Mouse (Mus musculus): Measurements from ENCODE around the gene Ppp1r1a. TPM values are rescaled to one million over a fixed set of nuclear protein-coding genes. Genes with fewer than 3 reads are reported as not detected.
A peak's percentile ranks its signal among the peaks of the same experiment; 100 is the strongest.

The Ppp1r1a gene
- polyA plus RNA-seq (2015; fragmentation: Nextera tagmentation; extraction: Ambion mirVana) = 7.6 and 9.0 TPM in 2 replicates

DNA sequence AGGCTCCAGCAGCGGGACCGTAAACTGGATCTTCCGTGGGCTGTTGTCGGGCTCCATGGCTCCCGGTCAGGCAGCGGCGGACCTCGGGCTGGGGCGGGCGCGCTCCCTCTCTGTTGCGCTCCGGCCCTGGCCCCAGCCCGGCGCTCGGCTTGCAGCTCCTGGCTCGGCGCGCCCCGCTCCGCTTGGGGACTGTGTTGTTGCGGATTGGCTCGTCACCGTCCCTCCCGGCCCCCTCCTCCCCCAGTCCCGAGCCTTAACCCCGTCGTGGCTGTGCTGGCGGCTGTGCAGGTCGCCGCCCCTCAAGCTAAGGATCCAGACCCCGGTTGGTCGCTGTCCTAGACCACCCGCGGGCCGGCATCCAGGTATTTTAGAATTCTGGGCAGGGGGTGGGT, at the start of gene Ppp1r1a:
TSS of gene Ppp1r1a (minus strand) at position 182 of the 392 bp plus-strand sequence.
- H3K36me3 ChIP-seq = no peaks in the 10 kb centered on the region
- ATAC-seq (ENCODE audit: insufficient number of reproducible peaks, low FRiP score, low TSS enrichment, low read depth) = peak; percentile 42; the same call in 1 of the 2 replicates
- no peaks in the 10 kb centered on the region for H3K9me3 ChIP-seq
- peak within 1 kb of the TSS; percentile 54 for H3K9ac ChIP-seq
- H3K4me3 ChIP-seq = peak within 1 kb of the TSS; percentile 63
- H3K27ac ChIP-seq = 0 out of 2 replicates have a peak within 1 kb of the TSS, but pooled peaks have one; percentile 2
- peak within 1 kb of the TSS; percentile 97 for H3K4me2 ChIP-seq
- WGBS = under 1% methylated on average over 36 of the region's 36 CpGs
- peaks cover 30% of the 10 kb centered on the region for H3K27me3 ChIP-seq
- peaks cover 24% of the 10 kb centered on the region for H3K4me1 ChIP-seq

DNA sequence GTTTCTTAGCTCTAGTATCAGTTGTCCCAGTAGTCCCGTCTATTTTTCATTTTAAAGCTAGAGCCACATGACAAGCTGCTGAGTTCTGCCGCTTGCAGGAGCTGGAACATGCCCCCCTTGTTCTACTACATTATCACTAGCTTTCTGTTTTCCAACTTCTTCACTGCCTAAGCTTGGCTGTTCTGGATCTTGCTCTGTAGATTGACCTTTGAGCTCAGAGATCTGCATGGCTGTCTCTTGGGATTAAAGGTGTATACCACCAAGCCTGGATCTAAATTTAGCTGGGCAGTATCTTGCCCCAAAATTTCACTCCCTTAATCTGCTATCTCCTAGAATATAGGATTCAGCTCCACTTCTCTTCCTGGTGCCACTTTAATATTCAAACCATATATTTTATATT, 48.1 kb upstream of the Ppp1r1a start:
- Histone ChIP-seq H3K9me3 (no peaks in the 10 kb centered on the region), H3K4me2 (no peak overlapping the region), H3K27ac (no peak overlapping the region), H3K9ac (no peak overlapping the region), H3K36me3 (no peaks in the 10 kb centered on the region), H3K27me3 (no peaks in the 10 kb centered on the region), H3K4me1 (no peaks in the 10 kb centered on the region), H3K4me3 (no peak overlapping the region)
- no peak for ATAC-seq (ENCODE audit: insufficient number of reproducible peaks, low FRiP score, low TSS enrichment, low read depth)
- 80% methylated on average over 2 of the region's 2 CpGs for WGBS

DNA sequence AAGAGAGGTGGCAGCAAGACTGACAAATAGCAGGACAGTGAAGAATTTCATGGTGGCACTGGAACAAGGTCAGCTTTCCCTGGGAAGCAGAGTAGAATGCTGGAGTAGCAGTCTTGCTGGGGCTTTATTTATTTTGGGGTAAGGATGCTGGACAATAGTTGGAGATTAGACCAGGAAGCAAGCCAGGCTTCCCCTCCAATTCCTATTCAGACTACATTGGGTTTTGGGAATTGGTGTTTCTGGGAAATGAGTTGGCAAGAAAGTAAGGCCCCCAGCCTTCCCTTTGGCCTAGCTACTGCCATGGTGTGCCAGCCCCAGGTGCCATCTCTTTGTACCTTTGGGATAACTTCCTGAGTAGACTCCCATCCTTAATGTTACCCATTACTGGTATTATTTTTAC, 27.2 kb upstream of the Ppp1r1a start, which contains the start of gene Glycam1:
TSS of gene Glycam1 (minus strand) at position 101 of the 400 bp plus-strand sequence.
- ATAC-seq (ENCODE audit: insufficient number of reproducible peaks, low FRiP score, low TSS enrichment, low read depth) = no peak
- Histone ChIP-seq H3K4me1 (no peaks in the 10 kb centered on the region), H3K27ac (no peak within 1 kb of the TSS), H3K4me3 (no peak within 1 kb of the TSS), H3K9me3 (no peaks in the 10 kb centered on the region), H3K9ac (no peak within 1 kb of the TSS), H3K27me3 (no peaks in the 10 kb centered on the region), H3K4me2 (no peak within 1 kb of the TSS), H3K36me3 (no peaks in the 10 kb centered on the region)

DNA sequence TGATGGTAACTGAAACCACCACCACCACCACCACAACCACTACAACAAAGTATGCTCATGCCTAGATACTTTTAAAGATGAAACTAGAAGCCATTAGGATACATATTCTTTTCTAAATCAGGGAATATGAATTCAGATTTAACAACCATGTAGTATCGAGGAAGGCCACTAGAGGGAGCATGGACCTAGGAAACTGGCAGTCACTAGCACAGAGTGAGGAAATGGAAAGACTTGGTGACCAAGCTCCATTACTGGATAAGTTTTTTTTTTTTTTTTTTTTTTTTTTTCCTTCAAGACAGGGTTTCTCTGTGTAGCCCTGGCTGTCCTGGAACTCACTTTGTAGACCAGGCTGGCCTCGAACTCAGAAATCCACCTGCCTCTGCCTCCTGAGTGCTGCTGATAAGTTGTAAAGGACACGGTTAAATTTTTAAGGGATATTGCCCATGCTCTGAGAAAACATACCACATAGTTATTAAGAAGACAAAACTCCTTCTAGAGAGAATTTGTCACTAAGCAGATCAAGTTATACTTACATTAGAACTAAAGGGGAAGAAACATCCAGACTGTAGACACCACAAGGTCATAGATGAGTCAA, 14.4 kb upstream of the Ppp1r1a start:
- no peaks in the 10 kb centered on the region for H3K27me3 ChIP-seq
- H3K4me1 ChIP-seq = no peaks in the 10 kb centered on the region
- H3K4me3 ChIP-seq = no peak overlapping the region
- no peaks in the 10 kb centered on the region for H3K36me3 ChIP-seq
- no peak overlapping the region for H3K4me2 ChIP-seq
- no peaks in the 10 kb centered on the region for H3K9me3 ChIP-seq
- ATAC-seq (ENCODE audit: insufficient number of reproducible peaks, low FRiP score, low TSS enrichment, low read depth) = 0 out of 2 replicates have a peak, but pooled peaks have one; percentile 55
- WGBS = 46% methylated on average over 3 of the region's 3 CpGs
- H3K27ac ChIP-seq = no peak overlapping the region
- no peak overlapping the region for H3K9ac ChIP-seq

DNA sequence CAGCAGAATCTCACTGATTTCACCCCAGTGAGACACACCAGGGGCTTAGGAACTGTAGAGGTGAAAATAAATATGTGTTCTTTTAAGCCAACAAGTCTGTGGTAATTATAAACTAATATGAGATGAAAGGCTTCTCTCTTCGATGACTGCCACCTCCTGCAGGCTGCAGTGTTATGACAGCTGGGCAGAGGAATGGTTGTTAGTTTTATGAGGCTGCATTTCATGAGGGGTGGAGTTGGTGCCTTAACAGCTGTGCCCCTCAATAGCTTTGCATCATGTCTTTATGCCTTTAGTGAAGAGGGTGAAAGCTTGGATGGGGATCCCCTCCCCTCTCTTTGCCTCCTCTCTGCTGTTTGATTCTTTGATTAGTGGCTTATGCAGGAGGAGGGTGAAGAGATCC, 13.2 kb upstream of the Ppp1r1a start:
- H3K36me3 ChIP-seq = no peaks in the 10 kb centered on the region
- ATAC-seq (ENCODE audit: insufficient number of reproducible peaks, low FRiP score, low TSS enrichment, low read depth) = no peak
- H3K27ac ChIP-seq = no peak overlapping the region
- H3K9ac ChIP-seq = no peak overlapping the region
- H3K27me3 ChIP-seq = no peaks in the 10 kb centered on the region
- no peaks in the 10 kb centered on the region for H3K4me1 ChIP-seq
- 4% methylated on average over 1 of the region's 1 CpGs for WGBS
- no peaks in the 10 kb centered on the region for H3K9me3 ChIP-seq
- no peak overlapping the region for H3K4me2 ChIP-seq
- H3K4me3 ChIP-seq = no peak overlapping the region

DNA sequence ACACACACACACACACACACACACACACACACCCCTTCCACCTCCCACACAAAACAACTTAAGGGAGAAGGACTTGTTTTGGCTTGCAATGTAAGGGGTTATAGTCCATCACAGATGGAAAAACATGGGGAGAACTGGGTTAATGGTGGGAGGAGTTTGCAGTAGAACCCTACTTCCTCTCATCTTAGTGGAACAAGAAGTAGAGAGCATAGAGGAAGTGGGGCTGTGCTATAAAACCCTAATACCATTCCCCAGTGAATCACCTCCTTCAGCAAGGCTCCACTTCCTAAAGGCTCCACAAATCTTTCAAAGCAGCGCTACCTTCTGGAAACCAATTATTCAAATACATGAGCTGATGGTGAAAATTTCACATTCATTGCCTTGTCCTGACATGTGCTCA, 11.7 kb upstream of the Ppp1r1a start:
- WGBS = 79% methylated on average over 1 of the region's 1 CpGs
- H3K4me3 ChIP-seq = no peak overlapping the region
- no peak for ATAC-seq (ENCODE audit: insufficient number of reproducible peaks, low FRiP score, low TSS enrichment, low read depth)
- no peaks in the 10 kb centered on the region for H3K36me3 ChIP-seq
- H3K27ac ChIP-seq = no peak overlapping the region
- H3K27me3 ChIP-seq = no peaks in the 10 kb centered on the region
- H3K9ac ChIP-seq = no peak overlapping the region
- no peaks in the 10 kb centered on the region for H3K4me1 ChIP-seq
- no peaks in the 10 kb centered on the region for H3K9me3 ChIP-seq
- H3K4me2 ChIP-seq = no peak overlapping the region

DNA sequence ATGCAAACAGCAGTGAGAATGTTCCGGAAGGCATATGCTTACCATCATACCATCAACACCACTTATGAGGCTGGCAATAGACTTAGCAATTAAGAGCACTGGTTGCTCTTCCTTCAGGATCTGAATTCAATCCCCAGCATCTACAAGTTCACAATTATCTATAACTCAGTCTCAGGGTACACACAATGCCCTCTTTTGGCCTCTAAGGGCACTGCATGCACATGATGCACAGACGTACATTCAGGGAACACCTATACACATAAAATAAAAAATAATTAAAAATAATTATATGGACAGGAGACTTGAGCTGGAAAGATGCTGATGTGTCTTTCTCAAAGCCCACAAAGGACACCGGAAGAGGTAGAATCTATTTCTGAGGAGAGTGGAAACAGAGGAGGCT, 10.2 kb upstream of the Ppp1r1a start:
- no peak for ATAC-seq (ENCODE audit: insufficient number of reproducible peaks, low FRiP score, low TSS enrichment, low read depth)
- H3K4me1 ChIP-seq = no peaks in the 10 kb centered on the region
- 78% methylated on average over 3 of the region's 3 CpGs for WGBS

DNA sequence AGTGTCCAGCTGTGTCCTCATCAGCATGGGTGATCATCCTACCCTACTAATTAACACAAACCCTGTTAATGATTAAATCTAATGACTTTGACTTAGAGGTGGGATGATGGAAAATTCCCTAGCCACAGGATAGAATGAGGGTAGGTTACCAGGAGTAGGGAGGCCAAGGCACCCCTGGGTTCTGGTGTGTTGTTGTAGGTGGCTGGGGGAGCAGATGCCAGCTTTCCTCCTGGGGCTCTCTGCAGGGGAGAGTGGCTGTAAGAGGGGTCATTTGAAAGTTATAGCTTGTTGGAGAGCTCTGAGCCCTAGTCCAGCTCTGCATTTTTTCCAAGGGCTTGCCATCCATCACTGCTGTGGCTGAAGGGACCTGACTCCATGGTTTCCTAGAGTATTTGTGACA, 4.7 kb upstream of the Ppp1r1a start:
- Histone ChIP-seq H3K4me2 (no peak overlapping the region), H3K36me3 (no peaks in the 10 kb centered on the region), H3K27ac (no peak overlapping the region), H3K27me3 (0 out of 2 replicates have a peak, but pooled peaks cover 15% of the 10 kb centered on the region), H3K4me3 (no peak overlapping the region), H3K9ac (no peak overlapping the region), H3K4me1 (peaks cover 13% of the 10 kb centered on the region), H3K9me3 (no peaks in the 10 kb centered on the region)
- no peak for ATAC-seq (ENCODE audit: insufficient number of reproducible peaks, low FRiP score, low TSS enrichment, low read depth)

More for the DNA sequence above, 10.2 kb upstream of the Ppp1r1a start:
- H3K27me3 ChIP-seq = no peaks in the 10 kb centered on the region
- H3K9ac ChIP-seq = no peak overlapping the region
- H3K4me3 ChIP-seq = no peak overlapping the region
- H3K9me3 ChIP-seq = no peaks in the 10 kb centered on the region
- no peaks in the 10 kb centered on the region for H3K36me3 ChIP-seq
- H3K4me2 ChIP-seq = no peak overlapping the region
- no peak overlapping the region for H3K27ac ChIP-seq

DNA sequence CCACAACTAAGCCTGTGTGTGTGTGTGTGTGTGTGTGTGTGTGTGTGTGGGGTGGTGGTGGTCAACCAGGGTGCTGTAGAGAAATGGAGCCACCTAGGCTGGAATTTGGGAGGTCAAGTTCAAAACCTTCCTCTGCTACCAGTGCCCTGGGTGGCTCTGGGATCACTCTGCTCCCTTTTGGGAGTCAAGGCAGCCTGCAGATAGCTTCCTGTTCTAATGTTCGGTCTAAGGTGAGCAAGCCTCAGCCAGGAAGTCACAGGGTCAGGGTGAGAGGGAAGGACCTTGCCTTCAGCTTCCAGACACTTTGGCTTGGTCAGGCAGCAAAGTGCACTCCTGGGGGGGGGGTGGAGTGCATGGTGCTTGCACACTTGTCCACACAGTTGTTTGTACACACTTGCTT, 2.8 kb upstream of the Ppp1r1a start:
- H3K4me1 ChIP-seq = peaks cover 24% of the 10 kb centered on the region
- no peak overlapping the region for H3K4me2 ChIP-seq
- H3K4me3 ChIP-seq = no peak overlapping the region
- H3K9ac ChIP-seq = no peak overlapping the region
- ATAC-seq (ENCODE audit: insufficient number of reproducible peaks, low FRiP score, low TSS enrichment, low read depth) = no peak
- H3K9me3 ChIP-seq = no peaks in the 10 kb centered on the region
- 75% methylated on average over 1 of the region's 1 CpGs for WGBS
- no peak overlapping the region for H3K27ac ChIP-seq
- H3K27me3 ChIP-seq = peaks cover 26% of the 10 kb centered on the region
- H3K36me3 ChIP-seq = no peaks in the 10 kb centered on the region

DNA sequence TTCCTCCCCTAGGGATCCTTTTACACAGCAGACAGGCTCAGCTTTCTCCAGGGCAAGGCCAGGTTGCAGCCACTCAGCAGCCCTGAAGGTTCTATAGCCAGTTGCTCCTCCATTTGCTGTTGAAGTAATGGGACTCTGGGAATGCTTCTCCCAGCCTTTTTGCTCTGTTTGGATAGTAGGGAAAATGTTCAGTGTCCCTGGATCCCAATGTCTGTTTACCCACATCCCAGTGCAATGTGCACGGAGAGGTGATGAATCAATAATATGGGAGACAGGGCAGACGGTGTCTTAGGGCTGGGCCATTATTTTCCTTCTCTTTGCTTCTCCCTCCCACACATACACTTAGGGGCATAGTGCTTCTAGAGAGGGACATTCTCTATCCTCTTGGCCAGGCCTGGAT, 1.5 kb upstream of the Ppp1r1a start:
- Histone ChIP-seq H3K27ac (no peak overlapping the region), H3K9ac (no peak overlapping the region), H3K4me2 (no peak overlapping the region), H3K9me3 (no peaks in the 10 kb centered on the region), H3K36me3 (no peaks in the 10 kb centered on the region), H3K4me1 (peaks cover 24% of the 10 kb centered on the region), H3K27me3 (peaks cover 30% of the 10 kb centered on the region), H3K4me3 (no peak overlapping the region)
- WGBS = 63% methylated on average over 2 of the region's 2 CpGs
- ATAC-seq (ENCODE audit: insufficient number of reproducible peaks, low FRiP score, low TSS enrichment, low read depth) = no peak

DNA sequence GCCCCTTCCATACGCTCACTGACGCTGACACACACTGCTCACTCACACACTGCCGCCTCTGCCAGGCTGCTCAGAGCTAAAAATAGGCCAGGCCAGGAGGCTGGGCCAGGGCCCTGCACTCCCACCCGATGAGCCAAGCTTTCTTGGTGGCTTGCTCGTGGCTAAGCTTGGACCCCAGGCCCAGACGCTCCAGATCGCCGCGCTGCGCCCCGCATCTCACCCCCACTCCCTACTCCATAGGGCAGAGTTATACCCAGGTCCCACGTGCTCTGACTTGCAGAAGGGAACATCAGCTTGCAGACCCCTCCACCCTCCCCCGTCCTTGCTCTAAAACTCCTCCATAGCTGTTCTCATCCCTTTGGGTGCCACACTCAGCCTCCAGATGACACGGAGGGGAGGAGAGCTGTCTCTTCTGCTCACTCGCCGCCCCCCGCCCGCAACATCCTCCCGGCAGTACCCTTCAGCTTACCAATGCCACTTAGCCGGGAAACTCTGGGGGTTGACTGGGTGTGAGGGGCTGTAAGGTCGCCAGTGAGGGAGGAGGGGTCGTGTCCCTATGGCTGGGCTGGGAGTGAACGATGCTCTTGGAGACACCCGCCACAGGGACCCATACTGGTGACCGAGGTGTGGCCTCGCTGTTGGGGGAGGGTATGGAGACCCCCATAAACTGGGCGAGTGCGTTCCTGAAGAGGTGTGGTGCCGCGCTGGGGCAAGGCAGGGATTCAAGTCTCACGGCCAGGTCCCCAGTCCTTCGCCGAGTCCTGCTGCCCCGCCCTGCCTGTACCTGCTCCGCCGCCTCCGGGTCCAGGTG, 587 bp downstream of the Ppp1r1a start:
- H3K27me3 ChIP-seq = peaks cover 30% of the 10 kb centered on the region
- H3K9ac ChIP-seq = peak overlapping the region; percentile 54
- 1% methylated on average over 36 of the region's 37 CpGs for WGBS
- H3K36me3 ChIP-seq = no peaks in the 10 kb centered on the region
- peak overlapping the region; percentile 63 for H3K4me3 ChIP-seq
- H3K27ac ChIP-seq = 0 out of 2 replicates have a peak overlapping the region, but pooled peaks have one; percentile 2
- H3K4me2 ChIP-seq = peak overlapping the region; percentile 97
- ATAC-seq (ENCODE audit: insufficient number of reproducible peaks, low FRiP score, low TSS enrichment, low read depth) = no peak
- no peaks in the 10 kb centered on the region for H3K9me3 ChIP-seq
- H3K4me1 ChIP-seq = peaks cover 24% of the 10 kb centered on the region

DNA sequence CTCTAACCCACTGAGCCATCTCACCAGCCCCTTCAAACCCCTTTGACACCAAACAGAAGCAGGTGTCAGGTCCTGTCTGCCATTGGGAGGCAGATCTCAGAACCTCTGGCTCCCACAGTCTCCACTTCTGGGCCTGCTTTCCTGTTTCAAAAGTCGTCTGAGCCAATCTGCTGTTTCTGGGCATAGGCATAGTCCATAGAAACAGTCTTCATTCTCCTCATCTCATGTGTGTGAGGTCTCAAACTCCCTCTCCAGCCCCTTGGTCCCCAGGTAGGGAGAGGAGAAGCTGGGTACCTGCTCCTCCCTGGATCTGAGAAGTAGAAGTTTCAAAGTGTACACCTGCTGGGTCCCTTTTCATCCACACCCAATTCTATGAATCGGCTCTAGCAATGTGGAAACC, 1.3 kb downstream of the Ppp1r1a start:
- peaks cover 30% of the 10 kb centered on the region for H3K27me3 ChIP-seq
- H3K27ac ChIP-seq = 0 out of 2 replicates have a peak overlapping the region, but pooled peaks have one; percentile 2
- H3K9me3 ChIP-seq = no peaks in the 10 kb centered on the region
- no peaks in the 10 kb centered on the region for H3K36me3 ChIP-seq
- H3K9ac ChIP-seq = no peak overlapping the region
- WGBS = 43% methylated on average over 2 of the region's 2 CpGs
- H3K4me2 ChIP-seq = peak overlapping the region; percentile 97; the same call in 1 of the 2 replicates
- no peak for ATAC-seq (ENCODE audit: insufficient number of reproducible peaks, low FRiP score, low TSS enrichment, low read depth)
- peaks cover 24% of the 10 kb centered on the region for H3K4me1 ChIP-seq
- peak overlapping the region; percentile 63 for H3K4me3 ChIP-seq
